Mouse (Mus musculus) ovary, postnatal 36 days (tissue): ENCODE measurements around the gene Lgmn.

Source experiments
- DNase-seq: peaks from one replicate; pipeline ENCODE4 v3.0.0; 2022; ENCODE audit warnings: low spot score, mixed read lengths

Gene Lgmn

GRCm38 (mm10) chr12:102439632-102440023 is at the start of gene Lgmn:
TSS of gene Lgmn (minus strand) at chr12:102439813.
- DNase-seq = peak; percentile 96

GRCm38 (mm10) chr12:102484946-102485345 is 45.3 kb upstream of the Lgmn start:
- DNase-seq = no peak

- no peak for DNase-seq
Measured at GRCm38 (mm10) chr12:102480481-102480880, 40.9 kb upstream of the Lgmn start.

GRCm38 (mm10) chr12:102474411-102474810 is 34.8 kb upstream of the Lgmn start:
- DNase-seq = no peak

GRCm38 (mm10) chr12:102468894-102469764 is 29.5 kb upstream of the Lgmn start, which contains the start of gene Golga5:
TSS of gene Golga5 (plus strand) at chr12:102469135.
- DNase-seq = peak; percentile 99

GRCm38 (mm10) chr12:102468136-102468535 is 28.5 kb upstream of the Lgmn start:
- no peak for DNase-seq

- no peak for DNase-seq
Measured at GRCm38 (mm10) chr12:102464650-102465049, 25.0 kb upstream of the Lgmn start.

- DNase-seq = no peak
Measured at GRCm38 (mm10) chr12:102461177-102461576, 21.6 kb upstream of the Lgmn start.

- no peak for DNase-seq
Measured at GRCm38 (mm10) chr12:102460014-102460413, 20.4 kb upstream of the Lgmn start.

- no peak for DNase-seq
Measured at GRCm38 (mm10) chr12:102456467-102457193, 17.0 kb upstream of the Lgmn start.

- DNase-seq = no peak
Measured at GRCm38 (mm10) chr12:102453581-102453980, 14.0 kb upstream of the Lgmn start.

GRCm38 (mm10) chr12:102451126-102451851 is 11.7 kb upstream of the Lgmn start:
- DNase-seq = no peak

- DNase-seq = no peak
Measured at GRCm38 (mm10) chr12:102450437-102450836, 10.8 kb upstream of the Lgmn start.

- no peak for DNase-seq
Measured at GRCm38 (mm10) chr12:102445436-102445835, 5.8 kb upstream of the Lgmn start.

- DNase-seq = no peak
Measured at GRCm38 (mm10) chr12:102443676-102444075, 4.1 kb upstream of the Lgmn start.

- DNase-seq = no peak
Measured at GRCm38 (mm10) chr12:102442639-102443038, 3.0 kb upstream of the Lgmn start.

- DNase-seq = no peak
Measured at GRCm38 (mm10) chr12:102441141-102441540, 1.5 kb upstream of the Lgmn start.

GRCm38 (mm10) chr12:102440551-102440950 is 938 bp upstream of the Lgmn start:
- DNase-seq = no peak

- DNase-seq = no peak
Measured at GRCm38 (mm10) chr12:102438983-102439631, 506 bp downstream of the Lgmn start.

- no peak for DNase-seq
Measured at GRCm38 (mm10) chr12:102437952-102438351, 1.7 kb downstream of the Lgmn start.

GRCm38 (mm10) chr12:102436939-102437526 is 2.6 kb downstream of the Lgmn start:
- DNase-seq = no peak
